Mouse (Mus musculus) embryonic fibroblast, embryonic 13.5 days (primary cell): ENCODE data around the gene Smagp.

Source experiments
- CTCF ChIP-seq: IDR thresholded peaks from 2 replicates; pipeline ENCODE4 v1.5.1; 2011; ENCODE audit warnings: mild to moderate bottlenecking, control low read depth, low read length, moderate library complexity, borderline replicate concordance; ENCODE audit not compliant: insufficient read depth
- POLR2A ChIP-seq: IDR thresholded peaks from 2 replicates; pipeline ENCODE4 v1.6.1; 2011; ENCODE audit warnings: low read depth, mild to moderate bottlenecking, control low read depth, low read length, moderate library complexity

GRCm38 (mm10) chr15:100628797-100629196, 7.9 kb downstream of the Smagp start:
- no peak for TF ChIP-seq CTCF
- no peak for TF ChIP-seq POLR2A
